In genomic region chr7:139579261-139579905, GRCm38 (mm10) we compare ENCODE assay signal across 26 mouse cellular contexts. TPM values are rescaled to one million over a fixed set of nuclear protein-coding genes. Genes with fewer than 3 reads are reported as not detected.
DNase-seq lines count a peak whose midpoint lies in the region; ATAC-seq lines count a peak whose summit lies in the region.
"Had no signal": no experiment of that assay in that cellular context is flagged by ENCODE, and none has a peak within 500 bp of the region (broad histone marks: within the 10 kb centered on the region; RNA-seq: fewer than 3 reads in every experiment).

No protein-coding gene starts in this region.

- ATAC-seq in forebrain, embryonic 12.5 days (ENCODE audit: low FRiP score) = no peak
- no peak for ATAC-seq in forebrain, embryonic 15.5 days (replicated peaks)
- ATAC-seq in neural tube, embryonic 13.5 days (ENCODE audit: low read depth) = no peak
- ATAC-seq in hindbrain, embryonic 15.5 days (ENCODE audit: low FRiP score, low read depth) = no peak
- no peak for ATAC-seq in heart, embryonic 12.5 days (ENCODE audit: insufficient number of reproducible peaks, low FRiP score)
- ATAC-seq: forebrain, postnatal 0 days; lung, postnatal 0 days had no signal

- H3K27me3 ChIP-seq in forebrain, embryonic 12.5 days = peaks cover 90% of the 10 kb centered on the region
- H3K27me3 ChIP-seq in forebrain, embryonic 15.5 days = peaks cover 66% of the 10 kb centered on the region
- peaks cover 100% of the 10 kb centered on the region for H3K27me3 ChIP-seq in neural tube, embryonic 13.5 days
- peaks cover 92% of the 10 kb centered on the region for H3K27me3 ChIP-seq in hindbrain, embryonic 15.5 days
- peaks cover 76% of the 10 kb centered on the region for H3K27me3 ChIP-seq in heart, embryonic 12.5 days (replicated peaks)

- H3K9ac ChIP-seq in forebrain, embryonic 12.5 days = no peak overlapping the region
- no peak overlapping the region for H3K9ac ChIP-seq in forebrain, embryonic 15.5 days (replicated peaks)
- no peak overlapping the region for H3K9ac ChIP-seq in neural tube, embryonic 13.5 days
- no peak overlapping the region for H3K9ac ChIP-seq in hindbrain, embryonic 15.5 days
- no peak overlapping the region for H3K9ac ChIP-seq in heart, embryonic 12.5 days
- H3K9ac ChIP-seq: embryonic facial prominence, embryonic 12.5 days; forebrain, postnatal 0 days; neural tube, embryonic 15.5 days had no signal

- 0 out of 2 replicates have a peak overlapping the region, but pooled peaks have one; percentile 64 for H3K4me2 ChIP-seq in forebrain, embryonic 12.5 days
- H3K4me2 ChIP-seq in forebrain, embryonic 15.5 days (replicated peaks) = no peak overlapping the region
- H3K4me2 ChIP-seq in neural tube, embryonic 13.5 days = 0 out of 2 replicates have a peak overlapping the region, but pooled peaks have one; percentile 9
- no peak overlapping the region for H3K4me2 ChIP-seq in hindbrain, embryonic 15.5 days
- H3K4me2 ChIP-seq in heart, embryonic 12.5 days = no peak overlapping the region
- H3K4me2 ChIP-seq: embryonic facial prominence, embryonic 12.5 days; neural tube, embryonic 15.5 days had no signal

- DNase-seq in neural tube, embryonic 10.5 days (ENCODE audit: extremely low spot score, low spot score) = no peak
- DNase-seq in adrenal gland, postnatal 14 days = peak; percentile 29
- no peak for DNase-seq in spleen, postnatal 36 days (ENCODE audit: low spot score in 2 of 2)
- DNase-seq: cerebellum, adult 9-10 months; forebrain, postnatal 0 days; gastrocnemius, postnatal 36 days; heart, postnatal 10 days; kidney, adult 18-20 months; kidney, postnatal 36 days; left cerebral cortex, postnatal 4 days; liver; retina, postnatal 1 day; right cerebral cortex, postnatal 4 days; thymus, postnatal 14 days had no signal

- H3K9me3 ChIP-seq in forebrain, embryonic 12.5 days = no peaks in the 10 kb centered on the region
- no peaks in the 10 kb centered on the region for H3K9me3 ChIP-seq in forebrain, embryonic 15.5 days
- no peaks in the 10 kb centered on the region for H3K9me3 ChIP-seq in neural tube, embryonic 13.5 days
- H3K9me3 ChIP-seq in hindbrain, embryonic 15.5 days = no peaks in the 10 kb centered on the region
- no peaks in the 10 kb centered on the region for H3K9me3 ChIP-seq in heart, embryonic 12.5 days (replicated peaks)
- H3K9me3 ChIP-seq: embryonic facial prominence, embryonic 12.5 days; heart, embryonic 10.5 days; neural tube, embryonic 15.5 days had no signal

- H3K27ac ChIP-seq in forebrain, embryonic 12.5 days = no peak overlapping the region
- H3K27ac ChIP-seq in forebrain, embryonic 15.5 days (replicated peaks) = no peak overlapping the region
- no peak overlapping the region for H3K27ac ChIP-seq in neural tube, embryonic 13.5 days (replicated peaks)
- H3K27ac ChIP-seq in hindbrain, embryonic 15.5 days (replicated peaks) = no peak overlapping the region
- no peak overlapping the region for H3K27ac ChIP-seq in heart, embryonic 12.5 days (ENCODE audit: poor library complexity, severe bottlenecking)
- H3K27ac ChIP-seq: embryonic facial prominence, embryonic 12.5 days; heart, embryonic 10.5 days; left cerebral cortex, adult 2 months; neural tube, embryonic 15.5 days had no signal

- H3K4me1 ChIP-seq in forebrain, embryonic 12.5 days = peaks cover 36% of the 10 kb centered on the region
- peaks cover 20% of the 10 kb centered on the region for H3K4me1 ChIP-seq in forebrain, embryonic 15.5 days
- peaks cover 31% of the 10 kb centered on the region for H3K4me1 ChIP-seq in neural tube, embryonic 13.5 days (replicated peaks)
- peaks cover 23% of the 10 kb centered on the region for H3K4me1 ChIP-seq in hindbrain, embryonic 15.5 days (replicated peaks)
- H3K4me1 ChIP-seq in heart, embryonic 12.5 days (replicated peaks) = peaks cover 30% of the 10 kb centered on the region

- H3K4me3 ChIP-seq in forebrain, embryonic 12.5 days (replicated peaks) = no peak overlapping the region
- no peak overlapping the region for H3K4me3 ChIP-seq in forebrain, embryonic 15.5 days
- H3K4me3 ChIP-seq in neural tube, embryonic 13.5 days = no peak overlapping the region
- H3K4me3 ChIP-seq in hindbrain, embryonic 15.5 days = 0 out of 2 replicates have a peak overlapping the region, but pooled peaks have one; percentile 2
- H3K4me3 ChIP-seq in heart, embryonic 12.5 days = no peak overlapping the region
- H3K4me3 ChIP-seq: embryonic facial prominence, embryonic 12.5 days; erythroblast, embryonic 14.5 days; heart, embryonic 10.5 days; neural tube, embryonic 15.5 days had no signal

- H3K36me3 ChIP-seq in forebrain, embryonic 12.5 days (replicated peaks) = no peaks in the 10 kb centered on the region
- no peaks in the 10 kb centered on the region for H3K36me3 ChIP-seq in forebrain, embryonic 15.5 days
- no peaks in the 10 kb centered on the region for H3K36me3 ChIP-seq in neural tube, embryonic 13.5 days
- no peaks in the 10 kb centered on the region; the same call in 1 of the 2 replicates for H3K36me3 ChIP-seq in hindbrain, embryonic 15.5 days
- H3K36me3 ChIP-seq in heart, embryonic 12.5 days = peaks cover 50% of the 10 kb centered on the region
- H3K36me3 ChIP-seq: neural tube, embryonic 15.5 days had no signal

- WGBS in forebrain, embryonic 12.5 days = 59% methylated on average over 21 of the region's 21 CpGs
- 67% methylated on average over 21 of the region's 21 CpGs for WGBS in forebrain, embryonic 15.5 days
- 29% methylated on average over 21 of the region's 21 CpGs for WGBS in neural tube, embryonic 13.5 days
- WGBS in hindbrain, embryonic 15.5 days = 58% methylated on average over 21 of the region's 21 CpGs
- 75% methylated on average over 21 of the region's 21 CpGs for WGBS in heart, embryonic 12.5 days

RNA-seq across cellular contexts. Expression of gene Nkx6-2, which starts 3.2 kb away (rescaled TPM):
- polyA plus RNA-seq in forebrain, embryonic 12.5 days (2016; fragmentation: Nextera tagmentation; extraction: Ambion mirVana) = 5.9 and 8.4 TPM in 2 replicates
- polyA plus RNA-seq in forebrain, embryonic 15.5 days (2015; fragmentation: Nextera tagmentation; extraction: Ambion mirVana) = 0.68 and 0.75 TPM in 2 replicates
- polyA plus RNA-seq in neural tube, embryonic 13.5 days (2015; fragmentation: Nextera tagmentation; extraction: Ambion mirVana) = 5.3 and 7.8 TPM in 2 replicates
- not detected in 2 replicates for total RNA-seq in adrenal gland, postnatal 14 days (2021)
- 9.3 and 10.2 TPM in 2 replicates for polyA plus RNA-seq in hindbrain, embryonic 15.5 days (2015; fragmentation: Nextera tagmentation; extraction: Ambion mirVana)
- polyA plus RNA-seq in heart, embryonic 12.5 days (2016; fragmentation: Nextera tagmentation; extraction: Ambion mirVana) = not detected in 2 replicates
- total RNA-seq: gastrocnemius, postnatal 36 days had no signal
- polyA plus RNA-seq: erythroblast, embryonic 14.5 days; liver, embryonic 16.5 days had no signal

Comparison
In these comparisons a context has a peak if more than half of its experiments do, and no peak if none do; other contexts are left out.
1. H3K4me2 ChIP-seq: peak in forebrain, embryonic 12.5 days (single experiment) and neural tube, embryonic 13.5 days (single experiment); none in forebrain, embryonic 15.5 days (single experiment), hindbrain, embryonic 15.5 days (single experiment) and heart, embryonic 12.5 days (single experiment).